10 mouse cellular contexts compared by ENCODE assay signal in genomic region chr12:82805167-82805566, GRCm38 (mm10).
"Had no signal": no experiment of that assay in that cellular context is flagged by ENCODE, and none has a peak within 500 bp of the region (broad histone marks: within the 10 kb centered on the region; RNA-seq: fewer than 3 reads in every experiment).

No protein-coding gene starts in this region.

- H3K4me3 ChIP-seq: kidney, embryonic 15.5 days; limb, embryonic 12.5 days; liver, embryonic 15.5 days; midbrain, embryonic 13.5 days had no signal

- H3K27me3 ChIP-seq: kidney, embryonic 15.5 days; limb, embryonic 12.5 days; liver, embryonic 15.5 days; midbrain, embryonic 13.5 days had no signal

- H3K36me3 ChIP-seq: kidney, embryonic 15.5 days; limb, embryonic 12.5 days; liver, embryonic 15.5 days; midbrain, embryonic 13.5 days had no signal

- H3K4me2 ChIP-seq: kidney, embryonic 15.5 days; limb, embryonic 12.5 days; liver, embryonic 15.5 days; midbrain, embryonic 13.5 days had no signal

- H3K27ac ChIP-seq: kidney, embryonic 15.5 days; limb, embryonic 12.5 days; liver, embryonic 15.5 days; midbrain, embryonic 13.5 days had no signal

- H3K4me1 ChIP-seq: kidney, embryonic 15.5 days; limb, embryonic 12.5 days; liver, embryonic 15.5 days; midbrain, embryonic 13.5 days had no signal

- H3K9ac ChIP-seq: kidney, embryonic 15.5 days; limb, embryonic 12.5 days; liver, embryonic 15.5 days; midbrain, embryonic 13.5 days had no signal

- ATAC-seq: lung, postnatal 0 days; midbrain, embryonic 13.5 days had no signal

- DNase-seq: kidney, postnatal 14 days; liver; lung, adult 2 months; lung, postnatal 36 days; thymus, postnatal 36 days had no signal

- H3K9me3 ChIP-seq: kidney, embryonic 15.5 days; limb, embryonic 12.5 days; liver, embryonic 15.5 days; midbrain, embryonic 13.5 days had no signal
